Mouse (Mus musculus) heart, adult 2 months (tissue): ENCODE measurements at regions not wholly inside any gene's neighbourhood (a gene's known extent, or its start where the extent isn't known, plus 50 kb on each side); places are given as distances from the start of the nearest gene placed in this dataset.

ENCODE experiments used
- DNase-seq, 2 experiments: peaks; one replicate each; pipeline ENCODE4 v3.0.0; 2021
- H3K27ac ChIP-seq: fragments of 200-600 bp; 2 replicates; pipeline ENCODE4 v1.8.1; 2022
- H3K27me3 ChIP-seq: fragments of 200-500 bp; 2 replicates; pipeline ENCODE4 v1.6.1; 2012; ENCODE audit warnings: mild to moderate bottlenecking, low read length, inconsistent platforms, mixed read lengths; ENCODE audit not compliant: control insufficient read depth, insufficient read depth
- H3K36me3 ChIP-seq: fragments of 200-500 bp; 2 replicates; pipeline ENCODE4 v1.6.1; 2012; ENCODE audit warnings: low read length, inconsistent platforms; ENCODE audit not compliant: control insufficient read depth, insufficient read depth
- H3K4me1 ChIP-seq: fragments of 200-500 bp; 2 replicates; pipeline ENCODE4 v1.6.1; 2011; ENCODE audit warnings: low read length; ENCODE audit not compliant: control insufficient read depth, insufficient read depth
- H3K4me3 ChIP-seq: fragments of 200-600 bp; 2 replicates; pipeline ENCODE4 v1.8.1; 2022
- H3K79me2 ChIP-seq: fragments of 200-500 bp; replicated peaks from 2 replicates; pipeline ENCODE4 v1.6.1; 2012; ENCODE audit warnings: mild to moderate bottlenecking, inconsistent platforms, low read length, moderate library complexity, mixed read lengths; ENCODE audit not compliant: control insufficient read depth, insufficient read depth
- H3K9ac ChIP-seq: fragments of 200-500 bp; 2 replicates; pipeline ENCODE4 v1.6.1; 2012; ENCODE audit warnings: low read depth, mild to moderate bottlenecking, control low read depth, inconsistent platforms, low read length, mixed read lengths
- CTCF ChIP-seq: fragments of 200-600 bp; IDR thresholded peaks from 2 replicates; pipeline ENCODE4 v1.8.1; 2022; ENCODE audit warnings: antibody characterized with exemption, mild to moderate bottlenecking, moderate library complexity
- EP300 ChIP-seq: fragments of 200-500 bp; IDR thresholded peaks from 2 replicates; pipeline ENCODE4 v1.6.1; 2011; ENCODE audit warnings: low read depth, low read length, control low read depth; ENCODE audit not compliant: insufficient read depth
- POLR2A ChIP-seq: fragments of 200-500 bp; IDR thresholded peaks from 2 replicates; pipeline ENCODE4 v1.6.1; 2011; ENCODE audit warnings: mild to moderate bottlenecking, low read depth, low read length, control low read depth; ENCODE audit not compliant: insufficient read depth
- WGBS: fragments of 180-500 bp; shearing (Covaris S2); methylation state at CpG from one replicate; pipeline ENCODE4 v1.1.7; 2018; 5-methylcytosine and 5-hydroxymethylcytosine counted together
- intact Hi-C: fragments of 180-260 bp; cut with DNase I; formaldehyde crosslinking; loops from one replicate; pipeline ENCODE4 v1.15.1; 2025

DNA sequence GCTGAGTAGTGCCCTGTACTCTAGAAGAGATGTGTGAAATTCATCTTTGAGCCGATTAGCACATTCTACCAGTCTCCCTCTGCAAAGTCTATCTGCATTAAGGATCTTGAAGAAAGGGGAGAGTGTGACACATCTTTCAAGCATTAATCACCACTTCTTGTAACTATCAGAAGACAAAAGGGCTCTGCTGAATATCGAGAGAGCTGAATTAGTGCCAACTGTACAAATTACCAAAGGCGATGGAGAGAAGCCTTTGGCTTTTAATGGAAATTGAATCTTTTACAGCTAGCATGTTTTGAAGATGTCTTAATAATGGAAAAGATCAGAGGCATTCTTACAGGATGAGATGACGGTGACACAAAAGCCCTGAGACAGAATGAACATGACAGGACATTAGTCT, 97.2 kb upstream of the Pam start:
- WGBS, result 74% methylated on average over 4 of the region's 4 CpGs
- no peaks in the 10 kb centered on the region for H3K36me3 ChIP-seq
- TF ChIP-seq POLR2A (no peak), CTCF (no peak), EP300 (no peak)
- no peaks in the 10 kb centered on the region for H3K79me2 ChIP-seq
- H3K27ac ChIP-seq, result no peak overlapping the region
- H3K9ac ChIP-seq, result no peak overlapping the region
- no peaks in the 10 kb centered on the region for H3K4me1 ChIP-seq
- DNase-seq, result no peak
- no peak overlapping the region for H3K4me3 ChIP-seq
- no peaks in the 10 kb centered on the region for H3K27me3 ChIP-seq
- intact Hi-C loops, result no loop called here

GRCm38 (mm10) chr1:98192044-98192484, 96.6 kb upstream of the Pam start:
- H3K9ac ChIP-seq, result no peak overlapping the region
- H3K36me3 ChIP-seq, result no peaks in the 10 kb centered on the region
- no peaks in the 10 kb centered on the region for H3K79me2 ChIP-seq
- H3K4me1 ChIP-seq, result no peaks in the 10 kb centered on the region
- TF ChIP-seq CTCF, result no peak
- TF ChIP-seq EP300, result no peak
- no peak for TF ChIP-seq POLR2A
- no peak overlapping the region for H3K4me3 ChIP-seq
- H3K27me3 ChIP-seq, result no peaks in the 10 kb centered on the region
- DNase-seq, result no peak
- no peak overlapping the region for H3K27ac ChIP-seq
- WGBS, result 65% methylated on average over 8 of the region's 8 CpGs
- intact Hi-C loops, result no loop called here

GRCm38 (mm10) chr1:98191331-98191730, 95.9 kb upstream of the Pam start:
- Histone ChIP-seq H3K27ac (no peak overlapping the region), H3K4me1 (no peaks in the 10 kb centered on the region), H3K36me3 (no peaks in the 10 kb centered on the region), H3K9ac (no peak overlapping the region), H3K4me3 (no peak overlapping the region), H3K79me2 (no peaks in the 10 kb centered on the region), H3K27me3 (no peaks in the 10 kb centered on the region)
- no peak for DNase-seq
- TF ChIP-seq EP300, result no peak
- TF ChIP-seq POLR2A, result no peak
- no peak for TF ChIP-seq CTCF
- WGBS, result 62% methylated on average over 2 of the region's 2 CpGs
- intact Hi-C loops, result no loop called here

- no peak overlapping the region for H3K27ac ChIP-seq
- 60% methylated on average over 6 of the region's 6 CpGs for WGBS
- no peak overlapping the region for H3K9ac ChIP-seq
- intact Hi-C loops, result no loop called here
- no peaks in the 10 kb centered on the region for H3K36me3 ChIP-seq
- no peaks in the 10 kb centered on the region for H3K4me1 ChIP-seq
- no peaks in the 10 kb centered on the region for H3K79me2 ChIP-seq
- TF ChIP-seq POLR2A (no peak), EP300 (no peak), CTCF (no peak)
- DNase-seq, result no peak
- H3K4me3 ChIP-seq, result no peak overlapping the region
- no peaks in the 10 kb centered on the region for H3K27me3 ChIP-seq
Measured at GRCm38 (mm10) chr1:98190741-98191140, 95.3 kb upstream of the Pam start.

DNA sequence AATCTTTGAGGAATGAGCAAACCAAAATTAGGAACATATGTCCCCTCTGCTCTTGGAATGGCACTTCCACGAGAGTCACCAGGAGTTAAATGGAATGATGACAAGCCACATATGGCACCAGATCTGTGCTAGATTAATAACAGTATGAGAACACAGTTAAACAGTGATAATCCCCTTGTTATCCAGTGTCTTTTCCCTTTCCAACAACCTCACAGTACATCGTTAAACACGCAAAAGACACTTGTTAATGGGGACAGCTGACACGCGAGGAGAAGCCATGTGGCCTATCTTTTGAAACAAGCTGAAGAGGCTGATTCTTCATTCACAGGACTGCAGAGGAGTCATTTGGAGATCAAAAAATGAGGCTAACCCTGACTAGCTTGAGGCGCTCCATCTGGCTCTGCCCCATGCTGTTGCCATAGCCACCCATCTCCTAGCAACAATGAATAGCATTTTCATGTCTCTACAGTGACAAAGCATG, 94.6 kb upstream of the Pam start:
- no peaks in the 10 kb centered on the region for H3K27me3 ChIP-seq
- DNase-seq, result no peak
- no peaks in the 10 kb centered on the region for H3K4me1 ChIP-seq
- H3K79me2 ChIP-seq, result no peaks in the 10 kb centered on the region
- intact Hi-C loops, result no loop called here
- no peak overlapping the region for H3K9ac ChIP-seq
- 79% methylated on average over 6 of the region's 6 CpGs for WGBS
- H3K4me3 ChIP-seq, result no peak overlapping the region
- no peak overlapping the region for H3K27ac ChIP-seq
- H3K36me3 ChIP-seq, result no peaks in the 10 kb centered on the region
- TF ChIP-seq EP300 (no peak), CTCF (no peak), POLR2A (no peak)

- Histone ChIP-seq H3K4me1 (no peaks in the 10 kb centered on the region), H3K79me2 (no peaks in the 10 kb centered on the region), H3K4me3 (no peak overlapping the region), H3K9ac (no peak overlapping the region), H3K36me3 (no peaks in the 10 kb centered on the region), H3K27me3 (no peaks in the 10 kb centered on the region), H3K27ac (no peak overlapping the region)
- 57% methylated on average over 6 of the region's 6 CpGs for WGBS
- intact Hi-C loops, result no loop called here
- no peak for TF ChIP-seq CTCF
- no peak for DNase-seq
Measured at GRCm38 (mm10) chr1:98180372-98180771, 84.9 kb upstream of the Pam start.
